Mouse (Mus musculus): ENCODE measurements around the gene Tnfrsf1b.
"Not testable (repeated sequence)": the region's sequence is repeated elsewhere in the genome, so short reads cannot be mapped to it uniquely, and the experiment has no call there.

Tnfrsf1b gene

DNA sequence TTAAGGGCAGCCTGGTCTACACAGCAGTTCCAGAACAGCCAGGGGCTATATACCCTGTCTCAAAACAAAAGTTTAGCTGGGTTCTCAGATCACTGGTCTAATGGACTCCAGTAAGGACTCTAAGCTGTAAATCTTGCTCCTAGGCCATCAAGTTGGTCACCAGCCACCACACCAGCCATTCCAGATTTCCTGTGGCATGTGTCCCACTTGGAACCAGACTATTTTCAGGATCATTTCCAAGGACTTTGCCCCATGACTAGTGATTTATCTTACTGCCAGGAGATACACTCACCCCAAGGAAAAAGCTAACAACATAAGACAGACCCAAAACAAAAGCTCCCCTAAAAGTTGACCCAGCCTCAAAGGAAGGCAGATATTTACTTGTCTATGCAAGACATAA is 54.0 kb downstream of the Tnfrsf1b start:
- DNase-seq (ENCODE audit: low spot score in 2 of 2) = no peak

- no peak for DNase-seq (ENCODE audit: low spot score in 2 of 2)
Measured at GRCm38 (mm10) chr4:145188561-145188960, 58.1 kb downstream of the Tnfrsf1b start.

DNA sequence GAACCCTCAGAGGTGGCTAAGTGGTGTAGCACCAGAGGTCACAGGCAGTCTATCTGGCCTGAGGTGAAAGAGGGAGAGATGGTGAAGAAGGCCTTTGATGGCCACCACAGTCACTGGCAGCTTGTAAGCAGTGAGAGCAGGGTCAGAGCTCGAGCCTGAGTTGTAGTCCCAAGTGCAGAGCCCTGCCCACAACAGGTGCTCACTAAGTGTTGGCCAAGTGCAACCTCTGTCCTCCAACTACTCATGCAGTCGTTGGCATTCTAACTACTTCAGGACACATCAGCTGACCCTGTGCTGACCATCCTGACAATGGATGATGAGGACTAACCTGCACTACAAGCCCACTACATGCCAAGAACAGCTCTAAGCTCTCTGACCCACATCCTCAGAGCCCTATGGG is 59.1 kb downstream of the Tnfrsf1b start:
- DNase-seq (ENCODE audit: low spot score in 2 of 2) = no peak

DNA sequence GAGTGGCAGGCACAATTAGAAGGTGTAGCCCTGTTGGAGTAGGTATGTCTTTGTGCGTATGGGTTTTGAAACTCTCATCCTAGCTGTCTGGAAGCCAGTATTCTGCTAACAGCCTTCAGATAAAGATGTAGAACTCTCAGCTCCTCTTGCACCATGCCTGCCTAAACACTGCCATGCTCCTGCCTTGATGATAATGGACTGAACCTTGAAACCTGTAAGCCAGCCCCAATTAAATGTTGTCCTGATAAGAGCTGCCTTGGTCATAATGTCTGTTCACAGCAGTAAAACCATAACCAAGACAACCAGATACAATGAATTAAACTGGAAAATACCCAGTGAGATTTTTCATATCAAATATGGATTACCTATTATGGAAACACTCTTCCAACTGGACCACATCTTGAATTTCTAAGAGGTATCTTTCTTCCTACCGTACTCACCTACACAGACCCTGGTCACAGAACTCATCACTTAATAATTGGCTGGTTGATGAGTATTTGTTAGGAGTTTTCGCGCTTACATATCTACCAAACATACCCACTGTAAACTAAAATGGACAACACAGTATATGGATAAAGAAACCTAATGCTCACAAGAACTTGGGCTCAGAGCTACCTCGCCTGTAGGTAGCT is 67.6 kb downstream of the Tnfrsf1b start:
- DNase-seq (ENCODE audit: low spot score in 2 of 2) = no peak

- DNase-seq (ENCODE audit: low spot score in 2 of 2) = not testable (repeated sequence)
Measured at GRCm38 (mm10) chr4:145165542-145165941, 81.1 kb downstream of the Tnfrsf1b start.

- no peak for DNase-seq (ENCODE audit: low spot score in 2 of 2)
Measured at GRCm38 (mm10) chr4:145164111-145164510, 82.6 kb downstream of the Tnfrsf1b start.

Measured in urinary bladder, postnatal 4 days (tissue).